Mouse (Mus musculus): Measurements from ENCODE around the gene Rpl23. TPM values are rescaled to one million over a fixed set of nuclear protein-coding genes. Genes with fewer than 3 reads are reported as not detected.

The Rpl23 gene
- polyA plus RNA-seq, 1 experiment from 2014 or later = 409 TPM

DNA sequence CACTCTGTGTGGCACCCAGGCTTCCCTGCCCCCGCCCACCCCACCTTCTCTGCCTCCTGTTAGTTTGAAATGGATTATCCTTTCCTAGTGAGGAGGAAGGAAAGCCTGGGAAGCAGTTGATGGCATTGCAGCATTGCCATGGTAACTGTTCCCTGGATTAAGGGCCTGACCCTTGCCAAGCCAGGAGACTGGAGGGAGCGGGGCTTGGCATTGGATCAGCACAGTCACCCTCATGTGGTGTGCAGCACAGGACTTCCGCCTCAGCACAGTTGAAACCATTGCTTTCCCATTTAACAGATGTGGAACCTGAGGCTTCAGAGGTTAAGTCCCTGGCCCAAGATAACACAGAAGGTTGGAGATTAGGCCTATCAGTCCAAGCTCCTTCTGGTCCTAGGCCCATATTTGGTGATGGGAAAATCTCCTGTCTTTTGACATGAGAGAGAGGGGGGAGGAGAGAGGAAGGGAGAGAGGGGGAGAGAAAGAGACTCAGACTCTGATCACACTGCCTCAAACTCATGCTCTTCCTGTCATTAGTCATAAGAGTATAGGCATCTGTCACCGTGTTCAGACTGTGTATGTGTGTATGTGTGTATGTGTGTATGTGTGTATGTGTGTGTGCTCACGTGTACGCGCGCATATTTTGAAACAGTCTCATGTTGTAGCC, 39.3 kb upstream of the Rpl23 start:
- no peak for TF ChIP-seq CTCF (IDR thresholded peaks at IDR 0.05; ENCODE audit: low read depth)
- no peak for TF ChIP-seq EP300 (IDR thresholded peaks at IDR 0.05; ENCODE audit: low read depth)
- Histone ChIP-seq H3K4me3 (ENCODE audit: low read depth, low read length) (no peak overlapping the region), H3K36me3 (replicated peaks; ENCODE audit: insufficient read depth, low read length) (peaks cover 20% of the 10 kb centered on the region), H3K9me3 (ENCODE audit: low read length) (no peaks in the 10 kb centered on the region), H3K9ac (replicated peaks) (no peak overlapping the region), H3K27ac (ENCODE audit: low read depth) (peak overlapping the region; percentile 77), H3K27me3 (ENCODE audit: insufficient read depth, low read length) (no peaks in the 10 kb centered on the region), H3K4me2 (ENCODE audit: low read depth, low read length) (no peak overlapping the region), H3K4me1 (ENCODE audit: insufficient read depth) (peaks cover 71% of the 10 kb centered on the region)
- 78% methylated on average over 8 of the region's 8 CpGs for WGBS (ENCODE audit: insufficient replicate concordance)
- ATAC-seq (no peak), DNase-seq (no peak)

DNA sequence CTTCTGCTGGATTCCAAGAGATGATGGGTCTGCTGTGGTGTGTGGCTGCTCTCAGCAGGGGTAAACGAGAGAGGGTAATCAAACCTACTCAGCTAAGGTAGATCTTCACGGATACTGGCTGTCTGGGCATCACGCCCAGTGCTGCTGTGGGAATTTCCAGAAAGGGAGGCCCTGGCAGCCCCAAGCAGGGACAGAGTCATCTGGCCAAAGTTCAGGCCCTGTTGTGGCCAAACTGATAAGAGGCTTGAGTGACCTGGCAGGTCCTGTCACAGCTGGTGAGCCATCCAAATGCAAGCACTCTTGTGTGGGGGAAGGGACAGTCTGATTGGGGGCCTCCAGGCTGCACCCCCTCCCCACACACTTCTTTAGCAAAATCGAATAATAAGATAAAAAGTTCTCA, 38.6 kb upstream of the Rpl23 start:
- Histone ChIP-seq H3K27me3 (ENCODE audit: insufficient read depth, low read length) (no peaks in the 10 kb centered on the region), H3K9me3 (ENCODE audit: low read length) (no peaks in the 10 kb centered on the region), H3K4me3 (ENCODE audit: low read depth, low read length) (no peak overlapping the region), H3K9ac (replicated peaks) (no peak overlapping the region), H3K4me2 (ENCODE audit: low read depth, low read length) (no peak overlapping the region), H3K27ac (ENCODE audit: low read depth) (peak overlapping the region; percentile 77), H3K4me1 (ENCODE audit: insufficient read depth) (peaks cover 68% of the 10 kb centered on the region), H3K36me3 (replicated peaks; ENCODE audit: insufficient read depth, low read length) (peaks cover 19% of the 10 kb centered on the region)
- WGBS (ENCODE audit: insufficient replicate concordance) = 41% methylated on average over 4 of the region's 4 CpGs
- TF ChIP-seq EP300 (IDR thresholded peaks at IDR 0.05; ENCODE audit: low read depth) (peak; percentile 30; the same call in 1 of the 2 replicates), CTCF (IDR thresholded peaks at IDR 0.05; ENCODE audit: low read depth) (no peak)
- ATAC-seq (peak; percentile 87), DNase-seq (peak; percentile 78)

DNA sequence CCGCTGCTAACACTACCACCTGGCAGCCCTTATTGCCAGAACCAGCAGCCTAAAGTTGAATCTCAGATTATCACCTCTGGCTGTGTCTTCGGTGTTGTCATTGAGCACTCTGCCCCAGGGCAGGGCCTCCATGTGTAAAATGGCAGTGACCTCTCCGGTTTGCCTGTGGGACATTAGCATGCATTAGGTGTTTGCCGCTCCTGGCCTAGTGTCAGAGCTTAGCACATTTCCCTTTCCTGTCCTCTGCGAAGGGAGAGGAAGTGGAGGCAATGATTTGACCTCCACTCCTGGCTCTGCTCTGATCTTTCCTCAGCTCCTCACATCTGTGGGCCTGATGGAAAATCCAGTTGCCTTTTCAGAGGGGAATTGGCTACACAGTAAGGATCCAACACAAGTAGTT, 37.7 kb upstream of the Rpl23 start:
- H3K4me3 ChIP-seq (ENCODE audit: low read depth, low read length) = no peak overlapping the region
- no peaks in the 10 kb centered on the region for H3K27me3 ChIP-seq (ENCODE audit: insufficient read depth, low read length)
- peaks cover 68% of the 10 kb centered on the region for H3K4me1 ChIP-seq (ENCODE audit: insufficient read depth)
- peak overlapping the region; percentile 77 for H3K27ac ChIP-seq (ENCODE audit: low read depth)
- no peaks in the 10 kb centered on the region for H3K9me3 ChIP-seq (ENCODE audit: low read length)
- no peak for TF ChIP-seq EP300 (IDR thresholded peaks at IDR 0.05; ENCODE audit: low read depth)
- TF ChIP-seq CTCF (IDR thresholded peaks at IDR 0.05; ENCODE audit: low read depth) = no peak
- no peak overlapping the region for H3K9ac ChIP-seq (replicated peaks)
- no peak overlapping the region for H3K4me2 ChIP-seq (ENCODE audit: low read depth, low read length)
- ATAC-seq (no peak), DNase-seq (no peak)
- 56% methylated on average over 5 of the region's 5 CpGs for WGBS (ENCODE audit: insufficient replicate concordance)
- H3K36me3 ChIP-seq (replicated peaks; ENCODE audit: insufficient read depth, low read length) = peaks cover 20% of the 10 kb centered on the region

DNA sequence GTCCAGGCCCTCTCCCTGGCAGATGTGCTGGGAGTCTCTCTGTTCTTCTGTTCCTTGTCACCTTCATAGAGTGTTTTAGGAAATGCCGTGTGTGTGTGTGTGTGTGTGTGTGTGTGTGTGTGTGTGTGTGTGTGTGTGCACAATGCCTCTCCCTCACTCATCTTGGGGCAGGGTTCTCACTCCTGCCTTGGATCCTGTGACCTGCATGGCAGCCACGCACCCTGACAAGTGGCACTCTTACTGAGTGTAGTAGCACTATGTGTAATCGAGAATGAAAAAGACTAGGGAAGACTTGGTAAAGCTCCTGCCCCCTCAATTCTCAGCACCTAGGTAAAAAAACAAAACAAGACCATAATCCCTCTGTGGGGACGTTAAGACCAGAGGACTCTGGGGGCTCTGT, 36.9 kb upstream of the Rpl23 start:
- H3K4me3 ChIP-seq (ENCODE audit: low read depth, low read length) = no peak overlapping the region
- no peak overlapping the region for H3K4me2 ChIP-seq (ENCODE audit: low read depth, low read length)
- H3K36me3 ChIP-seq (replicated peaks; ENCODE audit: insufficient read depth, low read length) = peaks cover 21% of the 10 kb centered on the region
- ATAC-seq (no peak), DNase-seq (no peak)
- no peak for TF ChIP-seq EP300 (IDR thresholded peaks at IDR 0.05; ENCODE audit: low read depth)
- no peak for TF ChIP-seq CTCF (IDR thresholded peaks at IDR 0.05; ENCODE audit: low read depth)
- 58% methylated on average over 4 of the region's 4 CpGs for WGBS (ENCODE audit: insufficient replicate concordance)
- no peak overlapping the region for H3K27ac ChIP-seq (ENCODE audit: low read depth)
- H3K27me3 ChIP-seq (ENCODE audit: insufficient read depth, low read length) = no peaks in the 10 kb centered on the region
- no peak overlapping the region for H3K9ac ChIP-seq (replicated peaks)
- H3K4me1 ChIP-seq (ENCODE audit: insufficient read depth) = peaks cover 69% of the 10 kb centered on the region
- no peaks in the 10 kb centered on the region for H3K9me3 ChIP-seq (ENCODE audit: low read length)

DNA sequence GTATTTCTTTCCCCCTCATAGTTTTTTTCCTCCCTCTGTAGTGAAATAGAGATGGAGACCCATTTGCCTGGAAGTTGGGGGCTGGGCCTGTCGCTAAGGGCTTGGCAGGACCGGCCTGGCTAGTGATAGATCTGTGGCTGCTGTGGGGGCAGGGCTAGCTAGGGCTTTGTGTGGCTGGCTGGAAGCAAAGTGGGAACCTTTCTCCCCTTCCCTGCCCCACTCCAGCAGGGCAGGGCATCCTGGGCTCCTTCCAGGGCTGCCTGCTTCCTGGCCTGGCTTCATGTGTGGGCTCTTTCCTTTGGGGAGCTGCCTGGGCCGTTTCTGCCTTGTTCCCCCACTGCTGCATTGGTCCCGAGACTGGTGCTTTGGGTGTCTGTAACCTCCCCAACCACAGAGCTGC, 36.3 kb upstream of the Rpl23 start:
- H3K4me2 ChIP-seq (ENCODE audit: low read depth, low read length) = no peak overlapping the region
- ATAC-seq = no peak
- no peak overlapping the region for H3K4me3 ChIP-seq (ENCODE audit: low read depth, low read length)
- TF ChIP-seq CTCF (IDR thresholded peaks at IDR 0.05; ENCODE audit: low read depth) = no peak
- no peak for TF ChIP-seq EP300 (IDR thresholded peaks at IDR 0.05; ENCODE audit: low read depth)
- peak overlapping the region; percentile 53; the same call in 1 of the 2 replicates for H3K27ac ChIP-seq (ENCODE audit: low read depth)
- no peaks in the 10 kb centered on the region for H3K9me3 ChIP-seq (ENCODE audit: low read length)
- H3K4me1 ChIP-seq (ENCODE audit: insufficient read depth) = peaks cover 74% of the 10 kb centered on the region
- WGBS (ENCODE audit: insufficient replicate concordance) = 22% methylated on average over 4 of the region's 4 CpGs
- no peaks in the 10 kb centered on the region for H3K27me3 ChIP-seq (ENCODE audit: insufficient read depth, low read length)
- peak; percentile 55 for DNase-seq
- no peak overlapping the region for H3K9ac ChIP-seq (replicated peaks)
- peaks cover 24% of the 10 kb centered on the region for H3K36me3 ChIP-seq (replicated peaks; ENCODE audit: insufficient read depth, low read length)

DNA sequence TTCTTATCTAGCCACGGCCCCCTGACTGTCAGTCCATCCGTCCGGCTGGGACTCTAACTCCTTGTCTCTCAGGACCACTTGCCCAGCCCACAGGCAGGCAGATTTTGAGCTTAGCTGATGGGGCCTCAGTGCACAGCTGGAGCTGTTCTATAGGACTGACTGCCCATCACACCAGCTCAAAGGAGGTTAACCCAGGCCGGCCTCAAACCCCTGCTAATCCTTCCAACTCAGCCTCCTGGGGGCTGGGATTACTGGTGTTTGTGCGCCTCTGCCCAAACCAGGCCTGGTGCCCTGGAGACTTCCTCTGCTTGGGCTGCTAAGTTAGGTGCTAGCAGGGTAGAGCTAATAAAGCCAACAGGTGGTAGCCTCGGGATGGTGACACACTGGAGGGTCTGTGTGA, 35.8 kb upstream of the Rpl23 start:
- Histone ChIP-seq H3K27me3 (ENCODE audit: insufficient read depth, low read length) (no peaks in the 10 kb centered on the region), H3K36me3 (replicated peaks; ENCODE audit: insufficient read depth, low read length) (peaks cover 26% of the 10 kb centered on the region), H3K9ac (replicated peaks) (no peak overlapping the region), H3K4me1 (ENCODE audit: insufficient read depth) (peaks cover 78% of the 10 kb centered on the region), H3K4me3 (ENCODE audit: low read depth, low read length) (no peak overlapping the region), H3K27ac (ENCODE audit: low read depth) (peak overlapping the region; percentile 66), H3K9me3 (ENCODE audit: low read length) (no peaks in the 10 kb centered on the region), H3K4me2 (ENCODE audit: low read depth, low read length) (no peak overlapping the region)
- no peak for ATAC-seq
- no peak for DNase-seq
- TF ChIP-seq EP300 (IDR thresholded peaks at IDR 0.05; ENCODE audit: low read depth) = no peak
- no peak for TF ChIP-seq CTCF (IDR thresholded peaks at IDR 0.05; ENCODE audit: low read depth)
- WGBS (ENCODE audit: insufficient replicate concordance) = 56% methylated on average over 6 of the region's 6 CpGs

All from liver, postnatal 0 days (tissue).